Mouse (Mus musculus) heart, postnatal 0 days (tissue): ENCODE measurements around the gene Zcchc10.
A peak's percentile ranks its signal among the peaks of the same experiment; 100 is the strongest.

Experiments used
- CTCF ChIP-seq: IDR thresholded peaks from 2 replicates; pipeline ENCODE4 v1.5.1; 2016; ENCODE audit warnings: antibody characterized with exemption, control low read depth, low read depth
- EP300 ChIP-seq: IDR thresholded peaks from 2 replicates; pipeline ENCODE4 v1.6.1; 2016; ENCODE audit warnings: antibody characterized with exemption, low read depth

- TF ChIP-seq CTCF (0 out of 2 replicates have a peak, but pooled peaks have one; percentile 0), EP300 (peak; percentile 98)
Measured at GRCm38 (mm10) chr11:53300330-53301166, 23.9 kb upstream of the Zcchc10 start, which contains the start of gene Hspa4.
